Mouse (Mus musculus): ENCODE results near the gene Pifo.

DNA sequence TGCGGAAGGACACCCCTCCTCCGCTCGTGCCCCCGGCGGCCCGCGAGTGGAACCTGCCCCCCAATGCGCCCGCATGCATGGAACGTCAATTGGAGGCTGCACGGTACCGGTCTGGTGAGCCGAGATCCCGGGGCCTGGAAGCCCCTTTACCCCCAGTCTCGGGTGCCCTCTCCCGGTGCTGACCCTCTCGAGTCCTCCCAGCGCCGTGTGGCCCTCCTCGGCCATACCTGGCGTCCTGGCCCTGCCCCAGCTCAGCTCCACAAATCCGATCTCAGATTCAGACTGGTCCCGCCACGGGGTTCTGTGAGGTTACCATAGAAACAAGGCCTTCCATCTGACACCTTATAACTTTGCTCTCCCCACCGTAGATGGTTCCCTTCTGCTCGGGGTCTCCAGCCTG, 54.9 kb downstream of the Pifo start:
- TF ChIP-seq CTCF (conservative IDR thresholded peaks at IDR 0.05; ENCODE audit: low read length), result no peak
- TF ChIP-seq NANOG (IDR thresholded peaks at IDR 0.05; ENCODE audit: borderline replicate concordance, low read length), result no peak

All from E14TG2a.4 (cell line).